Mouse (Mus musculus) megakaryocyte, embryonic 14.5 days (primary cell): ENCODE measurements around the gene Prrg2.

Experiments used
- FLI1 ChIP-seq: IDR thresholded peaks from 2 replicates; pipeline ENCODE4 v1.6.1; 2012; ENCODE audit warnings: low read length, inconsistent platforms, mixed read lengths
- GATA1 ChIP-seq: IDR thresholded peaks from 3 replicates; pipeline ENCODE4 v1.6.1; 2012; ENCODE audit warnings: mixed read lengths, low read length, inconsistent platforms, borderline replicate concordance

DNA sequence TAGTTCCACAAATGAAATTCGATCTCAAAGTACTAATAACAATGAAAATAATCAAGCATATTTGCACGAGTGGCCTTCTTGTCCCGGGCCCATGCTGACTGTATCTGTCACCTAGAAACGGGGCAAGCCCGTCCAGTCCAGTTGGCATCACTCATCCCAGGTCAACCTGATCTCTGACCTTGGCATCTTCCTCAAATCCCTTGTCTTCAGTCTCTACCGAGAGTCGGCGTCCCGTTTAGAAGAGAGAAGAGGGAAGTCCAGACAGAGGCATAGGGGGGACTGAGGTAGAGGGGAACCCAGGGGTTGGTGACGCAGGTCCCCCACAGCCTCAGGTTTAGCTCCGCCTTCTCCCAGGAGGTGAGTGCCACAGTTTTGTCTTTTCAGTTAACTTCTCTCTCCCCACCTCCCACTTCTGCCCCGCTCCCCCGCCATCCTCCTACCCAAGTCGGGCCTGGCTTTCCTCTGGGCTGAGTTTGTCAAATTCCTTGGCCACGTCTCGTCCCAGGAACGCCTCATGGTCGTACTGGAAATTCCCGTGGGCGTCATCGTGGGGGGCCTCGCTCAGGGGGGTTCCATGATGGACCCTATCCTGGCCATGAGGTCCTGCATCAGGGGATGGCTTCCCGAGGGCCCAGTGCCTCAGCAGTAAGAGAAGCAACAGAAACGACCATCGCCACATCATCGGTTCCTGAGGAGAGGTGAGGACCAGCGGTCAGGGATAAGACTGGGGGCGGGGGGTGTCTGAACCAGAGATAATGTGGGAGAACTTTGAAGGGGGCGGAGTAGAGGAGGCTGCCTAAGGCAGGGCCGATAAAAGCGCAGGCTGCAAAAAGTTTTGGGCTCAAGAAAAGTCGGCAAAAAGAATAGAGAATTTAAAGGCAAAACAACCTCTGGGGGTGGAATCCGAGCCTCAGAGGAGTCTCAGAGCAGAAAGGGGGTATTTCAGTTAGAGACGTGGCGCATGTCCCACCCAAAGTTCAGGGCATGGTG lies 28.8 kb upstream of the Prrg2 start:
- TF ChIP-seq FLI1 = no peak
- TF ChIP-seq GATA1 = no peak
